Mouse (Mus musculus) cerebellum, postnatal 10 days (tissue): Measurements from ENCODE around the gene Npcd.

Source experiments
- DNase-seq, 2 experiments: peaks; one replicate each; pipeline ENCODE4 v3.0.0; 2021; ENCODE audit warnings: mixed read lengths in 2 of 2

Gene Npcd

GRCm38 (mm10) chr15:79802304-79802703 lies 31.7 kb downstream of the Npcd start:
- peak; percentile 73 to 88 for DNase-seq

GRCm38 (mm10) chr15:79801646-79802045 lies 32.4 kb downstream of the Npcd start:
- peak; percentile 8 to 9 for DNase-seq

GRCm38 (mm10) chr15:79800701-79801100 lies 33.3 kb downstream of the Npcd start:
- peak; percentile 37 to 40 for DNase-seq

GRCm38 (mm10) chr15:79798591-79798990 lies 35.4 kb downstream of the Npcd start:
- peak in 1 of 2 experiments; percentile 11 for DNase-seq

- no peak for DNase-seq
Measured at GRCm38 (mm10) chr15:79797680-79798079, 36.4 kb downstream of the Npcd start.

- DNase-seq = no peak
Measured at GRCm38 (mm10) chr15:79797096-79797495, 36.9 kb downstream of the Npcd start.

- peak; percentile 72 to 80 for DNase-seq
Measured at GRCm38 (mm10) chr15:79796256-79796655, 37.8 kb downstream of the Npcd start.

- DNase-seq = peak in 1 of 2 experiments; percentile 17
Measured at GRCm38 (mm10) chr15:79794173-79794572, 39.9 kb downstream of the Npcd start.

- DNase-seq = no peak
Measured at GRCm38 (mm10) chr15:79793076-79793475, 41.0 kb downstream of the Npcd start.

GRCm38 (mm10) chr15:79792455-79792854 lies 41.6 kb downstream of the Npcd start:
- peak; percentile 66 to 72 for DNase-seq

GRCm38 (mm10) chr15:79791502-79791901 lies 42.5 kb downstream of the Npcd start:
- DNase-seq = peak; percentile 25 to 26

GRCm38 (mm10) chr15:79790905-79791304 lies 43.1 kb downstream of the Npcd start:
- peak; percentile 53 to 63 for DNase-seq

- DNase-seq = peak; percentile 47 to 48
Measured at GRCm38 (mm10) chr15:79790111-79790510, 43.9 kb downstream of the Npcd start.

GRCm38 (mm10) chr15:79787815-79788214 lies 46.2 kb downstream of the Npcd start:
- DNase-seq = no peak

- peak; percentile 35 to 46 for DNase-seq
Measured at GRCm38 (mm10) chr15:79785056-79785455, 49.0 kb downstream of the Npcd start.

GRCm38 (mm10) chr15:79777749-79778148 lies 56.3 kb downstream of the Npcd start, which contains the start of gene Dnal4:
TSS of gene Dnal4 (minus strand) at chr15:79777849.
- DNase-seq = no peak

GRCm38 (mm10) chr15:79775662-79776061 lies 58.4 kb downstream of the Npcd start:
- no peak for DNase-seq

- DNase-seq = peak; percentile 98 to 99
Measured at GRCm38 (mm10) chr15:79774117-79775027, 59.7 kb downstream of the Npcd start.

- DNase-seq = peak in 1 of 2 experiments; percentile 25
Measured at GRCm38 (mm10) chr15:79770629-79771240, 63.3 kb downstream of the Npcd start.

GRCm38 (mm10) chr15:79768302-79768701 lies 65.7 kb downstream of the Npcd start:
- no peak for DNase-seq

- peak in 1 of 2 experiments; percentile 35 for DNase-seq
Measured at GRCm38 (mm10) chr15:79767327-79767961, 66.6 kb downstream of the Npcd start.

GRCm38 (mm10) chr15:79766586-79767071 lies 67.4 kb downstream of the Npcd start:
- DNase-seq = peak; percentile 54 to 61

- peak in 1 of 2 experiments; percentile 30 for DNase-seq
Measured at GRCm38 (mm10) chr15:79766168-79766567, 67.9 kb downstream of the Npcd start.
